Mouse (Mus musculus): ENCODE data around the gene Zfp385a. TPM values are rescaled to one million over a fixed set of nuclear protein-coding genes. Genes with fewer than 3 reads are reported as not detected.

Zfp385a gene
- total RNA-seq, 2 experiments from 2014 or later = 3.2 to 11.5 TPM

GRCm38 (mm10) chr15:103364761-103365160 is 24.9 kb upstream of the Zfp385a start:
- peak; percentile 6 for ATAC-seq (replicated peaks; ENCODE audit: poor library complexity)

DNA sequence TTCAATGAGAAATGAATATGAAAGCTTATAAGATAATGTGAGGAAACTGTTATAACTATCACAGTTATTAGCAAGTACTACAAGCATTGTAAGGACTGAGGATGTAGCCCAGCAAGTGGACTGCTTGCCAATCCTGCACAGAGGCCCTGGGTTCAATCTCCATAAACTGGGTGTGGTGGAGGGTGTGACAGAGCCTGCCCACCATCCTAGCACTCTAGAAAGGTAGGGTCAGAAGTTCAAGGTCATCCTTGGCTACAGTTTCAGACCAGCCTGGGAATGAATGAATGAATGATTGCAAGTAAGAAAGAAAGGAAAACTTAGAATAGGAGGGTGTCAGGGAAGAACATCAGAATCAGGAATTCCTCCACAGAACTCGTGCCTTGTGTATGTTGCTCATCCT is 23.9 kb upstream of the Zfp385a start:
- ATAC-seq (replicated peaks; ENCODE audit: poor library complexity) = no peak

GRCm38 (mm10) chr15:103362950-103363349 is 23.1 kb upstream of the Zfp385a start:
- no peak for ATAC-seq (replicated peaks; ENCODE audit: poor library complexity)

GRCm38 (mm10) chr15:103362333-103362732 is 22.4 kb upstream of the Zfp385a start:
- ATAC-seq (replicated peaks; ENCODE audit: poor library complexity) = peak; percentile 55

DNA sequence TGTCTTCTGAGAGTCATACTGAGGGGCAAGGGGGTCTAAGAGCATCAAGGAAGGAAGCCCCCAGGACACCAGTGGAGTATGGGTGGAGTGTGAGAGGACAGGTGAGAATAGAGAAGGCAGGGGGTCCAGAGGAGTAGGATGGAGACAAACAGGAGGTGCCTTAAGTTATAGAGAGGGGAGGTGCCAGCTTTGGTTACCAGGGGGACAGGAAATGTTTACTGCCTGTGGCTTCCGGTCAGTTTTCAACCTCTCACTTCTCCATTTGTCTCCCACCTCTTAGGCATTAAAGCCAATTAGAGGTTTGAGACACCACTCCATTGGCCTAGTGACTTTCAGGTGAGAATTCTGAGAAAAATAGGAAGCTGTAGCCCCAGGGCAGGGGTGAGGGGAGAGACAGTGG is 21.4 kb upstream of the Zfp385a start:
- peak; percentile 13 for ATAC-seq (replicated peaks; ENCODE audit: poor library complexity)

- ATAC-seq (replicated peaks; ENCODE audit: poor library complexity) = no peak
Measured at GRCm38 (mm10) chr15:103359869-103360602, 20.1 kb upstream of the Zfp385a start.

- ATAC-seq (replicated peaks; ENCODE audit: poor library complexity) = no peak
Measured at GRCm38 (mm10) chr15:103359122-103359510, 19.2 kb upstream of the Zfp385a start.

DNA sequence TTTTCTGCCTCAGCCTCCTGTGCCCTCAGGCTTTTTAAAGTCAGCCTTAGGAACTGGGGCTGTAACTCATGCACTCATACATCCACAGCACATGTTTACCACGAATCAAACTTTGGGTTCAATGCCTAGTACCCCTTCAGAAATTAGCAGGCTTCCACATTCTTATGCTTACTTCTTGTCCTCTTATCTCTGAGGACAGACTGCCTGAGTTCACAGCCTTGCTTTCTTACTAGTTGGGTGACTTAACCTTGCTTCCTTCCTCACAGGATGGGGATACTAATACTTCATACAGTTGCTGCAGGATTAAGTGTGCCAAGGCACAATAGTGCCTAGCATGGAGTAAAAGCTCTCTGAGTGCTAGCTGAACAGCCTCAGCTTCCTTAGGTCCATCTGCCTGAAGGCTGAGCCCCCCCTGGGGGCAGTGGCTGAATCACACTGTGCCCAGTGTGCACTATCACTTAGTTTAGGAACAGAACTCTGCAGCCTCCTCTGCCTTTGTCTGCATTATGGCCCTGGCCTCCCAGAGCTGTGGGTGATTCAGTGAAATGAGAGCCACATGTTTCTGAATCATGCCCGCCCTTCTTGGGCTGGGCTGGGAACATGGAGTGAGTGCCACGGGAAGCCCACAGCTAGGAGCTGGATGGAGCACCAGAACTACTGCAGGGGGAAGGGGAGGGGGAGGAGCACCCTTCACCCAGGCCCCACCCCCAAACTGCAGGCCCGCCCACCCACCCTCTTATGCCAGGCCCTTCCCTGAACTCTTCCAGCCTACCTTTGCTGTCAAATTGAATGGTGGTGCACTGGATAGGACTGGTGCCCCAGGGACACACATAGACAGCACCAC is 18.6 kb upstream of the Zfp385a start:
- no peak for ATAC-seq (replicated peaks; ENCODE audit: poor library complexity)

GRCm38 (mm10) chr15:103357817-103358216 is 17.9 kb upstream of the Zfp385a start:
- no peak for ATAC-seq (replicated peaks; ENCODE audit: poor library complexity)

GRCm38 (mm10) chr15:103356130-103356529 is 16.2 kb upstream of the Zfp385a start:
- no peak for ATAC-seq (replicated peaks; ENCODE audit: poor library complexity)

DNA sequence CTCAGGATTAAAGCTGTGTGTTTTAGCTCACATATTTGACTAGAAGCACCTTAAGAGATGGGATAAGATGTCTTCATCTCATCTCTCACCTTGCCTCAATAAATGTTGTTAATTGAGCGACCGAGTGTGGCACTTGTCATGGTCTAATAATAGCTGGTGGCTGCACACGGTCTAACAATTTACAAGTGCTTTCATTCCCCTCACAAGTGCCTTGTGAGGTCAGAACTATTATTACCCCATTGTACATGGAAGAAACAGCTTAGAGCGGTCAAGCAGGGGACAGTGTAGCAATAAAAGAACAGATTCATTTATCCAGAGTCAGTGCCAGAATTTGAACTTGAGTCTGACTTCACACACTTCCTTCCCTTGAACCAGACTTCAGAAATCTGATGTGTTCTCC is 15.5 kb upstream of the Zfp385a start:
- ATAC-seq (replicated peaks; ENCODE audit: poor library complexity) = no peak

GRCm38 (mm10) chr15:103354690-103355089 is 14.8 kb upstream of the Zfp385a start:
- no peak for ATAC-seq (replicated peaks; ENCODE audit: poor library complexity)

DNA sequence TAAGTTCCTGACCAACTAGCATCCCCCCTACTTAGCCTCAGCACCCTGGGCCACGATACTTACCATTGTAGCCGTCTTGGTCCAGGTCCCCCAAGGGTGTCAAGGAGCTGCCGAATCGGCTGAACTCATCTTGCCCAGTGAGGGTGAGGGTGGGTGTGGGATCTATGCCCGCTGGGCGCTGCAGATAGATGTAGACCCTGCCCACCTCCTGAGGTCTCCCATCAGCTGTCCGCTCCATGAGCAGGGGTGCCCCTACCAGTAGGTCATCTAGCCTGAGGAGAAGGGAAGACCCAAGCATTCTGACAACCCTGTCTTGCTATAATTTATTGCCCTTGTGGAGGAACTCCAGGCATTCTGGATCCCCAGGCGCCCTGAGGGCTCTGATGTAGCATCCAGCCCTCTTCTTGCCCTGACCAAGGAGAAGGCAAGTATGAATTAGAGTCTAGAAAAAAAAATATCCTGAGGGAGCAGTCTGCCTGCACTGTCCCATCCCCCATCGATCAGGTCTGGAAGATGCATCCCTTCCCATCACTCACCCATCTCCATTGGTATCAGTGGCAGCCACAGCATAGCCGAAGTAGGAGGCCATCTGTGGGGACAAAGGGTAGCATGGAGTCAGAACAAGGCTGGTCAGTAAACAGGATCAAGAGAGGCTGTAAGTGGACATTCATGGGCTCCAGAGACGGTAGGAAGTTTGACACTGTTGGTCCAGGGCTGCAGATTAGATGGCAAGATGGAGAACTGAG is 13.8 kb upstream of the Zfp385a start:
- no peak for ATAC-seq (replicated peaks; ENCODE audit: poor library complexity)

GRCm38 (mm10) chr15:103352856-103353255 is 13.0 kb upstream of the Zfp385a start:
- peak; percentile 87 for ATAC-seq (replicated peaks; ENCODE audit: poor library complexity)

DNA sequence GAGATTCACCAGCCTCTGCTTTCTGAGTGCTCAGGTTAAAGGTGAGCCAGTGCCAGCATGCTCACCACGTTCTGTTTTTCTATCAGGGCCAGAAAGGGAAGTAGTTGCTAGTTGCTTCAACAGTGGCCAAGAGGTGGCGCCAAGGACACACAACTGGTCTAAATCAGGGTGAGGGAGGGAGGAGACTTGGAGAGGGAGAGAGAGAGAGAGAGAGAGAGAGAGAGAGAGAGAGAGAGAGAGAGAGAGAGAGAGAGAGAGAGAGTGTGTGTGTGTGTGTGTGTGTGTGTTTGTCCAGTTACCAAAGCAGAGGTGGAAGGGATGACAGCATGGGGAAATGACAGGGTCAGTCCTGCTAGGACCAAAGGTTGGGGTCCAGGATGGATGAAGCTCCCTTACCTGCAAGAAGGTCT is 7.4 kb upstream of the Zfp385a start:
- ATAC-seq (replicated peaks; ENCODE audit: poor library complexity) = peak; percentile 84

- no peak for ATAC-seq (replicated peaks; ENCODE audit: poor library complexity)
Measured at GRCm38 (mm10) chr15:103345789-103346188, 5.9 kb upstream of the Zfp385a start.

- no peak for ATAC-seq (replicated peaks; ENCODE audit: poor library complexity)
Measured at GRCm38 (mm10) chr15:103343556-103343955, 3.7 kb upstream of the Zfp385a start.

GRCm38 (mm10) chr15:103343008-103343407 is 3.1 kb upstream of the Zfp385a start:
- no peak for ATAC-seq (replicated peaks; ENCODE audit: poor library complexity)

- peak; percentile 49 for ATAC-seq (replicated peaks; ENCODE audit: poor library complexity)
Measured at GRCm38 (mm10) chr15:103342415-103342814, 2.5 kb upstream of the Zfp385a start.

- ATAC-seq (replicated peaks; ENCODE audit: poor library complexity) = no peak
Measured at GRCm38 (mm10) chr15:103341547-103341946, 1.7 kb upstream of the Zfp385a start.

DNA sequence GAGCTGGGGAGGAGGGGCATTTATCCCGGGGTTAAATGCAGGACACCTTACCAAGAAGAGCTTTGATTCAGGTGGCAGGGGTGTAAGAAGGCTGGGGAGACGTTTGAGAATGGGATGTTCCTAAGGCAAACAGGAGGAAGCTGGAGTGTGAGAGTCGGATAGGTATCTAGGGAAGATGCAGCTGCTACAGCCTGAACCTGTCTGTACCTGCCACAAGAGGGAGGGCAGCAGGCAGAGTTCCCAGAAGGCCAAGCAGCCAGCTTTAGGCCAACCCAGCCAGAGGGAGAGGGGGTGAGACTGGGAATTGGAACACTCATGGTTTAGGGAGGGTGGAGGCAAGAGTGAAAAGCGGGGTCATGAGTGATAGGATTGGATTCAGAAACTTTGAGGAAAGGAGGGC is 893 bp upstream of the Zfp385a start:
- ATAC-seq (replicated peaks; ENCODE audit: poor library complexity) = no peak
